Mouse (Mus musculus) bone marrow macrophage, adult 2 months (primary cell): Measurements from ENCODE around the gene Epsti1.

Experiments
- CTCF ChIP-seq: IDR thresholded peaks from 2 replicates; pipeline ENCODE4 v1.5.1; 2012; ENCODE audit warnings: low read depth, mild to moderate bottlenecking, low read length, moderate library complexity
- POLR2A ChIP-seq: IDR thresholded peaks from 2 replicates; pipeline ENCODE4 v1.6.1; 2012; ENCODE audit warnings: mild to moderate bottlenecking, low read depth, low read length, borderline replicate concordance

DNA sequence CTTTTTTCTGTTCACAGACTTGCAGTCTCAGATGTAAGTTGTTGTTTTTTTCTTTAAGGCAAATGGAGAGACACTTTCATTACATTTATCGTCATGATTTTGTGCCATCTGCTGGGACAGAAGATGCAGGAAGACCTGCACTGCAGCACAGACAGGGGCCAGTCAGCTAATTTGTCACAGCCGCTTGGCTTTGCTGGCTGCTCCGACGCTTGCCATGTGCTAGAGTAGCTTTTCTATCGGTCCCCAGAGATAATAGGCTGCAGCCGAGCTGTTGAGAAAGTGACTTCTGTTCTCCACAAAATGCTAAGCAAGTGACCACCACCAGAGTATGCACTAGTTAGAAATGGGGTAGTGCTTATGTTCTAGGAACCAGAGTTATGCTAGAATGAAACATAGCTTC is 104.0 kb downstream of the Epsti1 start:
- TF ChIP-seq POLR2A = no peak
- no peak for TF ChIP-seq CTCF
